Mouse (Mus musculus) limb, embryonic 15.5 days (tissue): ENCODE measurements around the gene Sp2. TPM values are rescaled to one million over a fixed set of nuclear protein-coding genes. Genes with fewer than 3 reads are reported as not detected.

Experiments
- ATAC-seq: fragments of 200-750 bp; cut with Nextera tagmentation; 2 replicates; pipeline ENCODE4 v1.8.0; 2017; ENCODE audit warnings: low read depth, moderate TSS enrichment; ENCODE audit not compliant: insufficient number of reproducible peaks, low FRiP score, low TSS enrichment
- H3K27ac ChIP-seq: fragments of 300-500 bp; sonication (generic); 2 replicates; pipeline ENCODE4 v1.5.1; 2015; ENCODE audit warnings: moderate library complexity, mild to moderate bottlenecking, inconsistent platforms
- H3K27me3 ChIP-seq: fragments of 300-500 bp; sonication (generic); 2 replicates; pipeline ENCODE4 v1.6.1; 2015; ENCODE audit warnings: inconsistent platforms
- H3K36me3 ChIP-seq: fragments of 300-500 bp; sonication (generic); 2 replicates; pipeline ENCODE4 v1.6.1; 2015; ENCODE audit warnings: inconsistent platforms
- H3K4me1 ChIP-seq: fragments of 300-500 bp; sonication (generic); 2 replicates; pipeline ENCODE4 v1.6.1; 2015; ENCODE audit warnings: inconsistent platforms
- H3K4me2 ChIP-seq: fragments of 300-500 bp; sonication (generic); 2 replicates; pipeline ENCODE4 v1.6.1; 2015; ENCODE audit warnings: mild to moderate bottlenecking, inconsistent platforms
- H3K4me3 ChIP-seq: fragments of 300-500 bp; sonication (generic); 2 replicates; pipeline ENCODE4 v1.5.1; 2015; ENCODE audit warnings: mild to moderate bottlenecking, inconsistent platforms
- H3K9ac ChIP-seq: fragments of 300-500 bp; sonication (generic); 2 replicates; pipeline ENCODE4 v1.6.1; 2015; ENCODE audit warnings: inconsistent platforms
- H3K9me3 ChIP-seq: fragments of 300-500 bp; sonication (generic); 2 replicates; pipeline ENCODE4 v1.6.1; 2016; ENCODE audit warnings: inconsistent platforms
- WGBS: fragments of 180-500 bp; shearing (Covaris S2); methylation state at CpG from one replicate; pipeline ENCODE4 v1.1.7; 2015; 5-methylcytosine and 5-hydroxymethylcytosine counted together
- polyA plus RNA-seq: library from polyadenylated mRNA; unstranded; fragments of >200 nt; fragmentation: Nextera tagmentation; extraction: Ambion mirVana; gene quantifications from 2 replicates; pipeline ENCODE4 v1.2.1, GENCODE M21; 2015

Sp2 gene
- polyA plus RNA-seq, 1 experiment from 2014 or later, result 15.1 TPM

GRCm38 (mm10) chr11:96976379-96976687 is 6.4 kb downstream of the Sp2 start:
- H3K4me2 ChIP-seq, result peak overlapping the region; percentile 65
- no peaks in the 10 kb centered on the region for H3K27me3 ChIP-seq
- no peak for ATAC-seq
- peaks cover 42% of the 10 kb centered on the region for H3K4me1 ChIP-seq
- H3K9me3 ChIP-seq, result no peaks in the 10 kb centered on the region
- H3K27ac ChIP-seq, result peak overlapping the region; percentile 94
- no peaks in the 10 kb centered on the region for H3K36me3 ChIP-seq
- 27% methylated on average over 3 of the region's 3 CpGs for WGBS
- peak overlapping the region; percentile 90 for H3K4me3 ChIP-seq
- peak overlapping the region; percentile 91 for H3K9ac ChIP-seq

- Histone ChIP-seq H3K4me3 (peak overlapping the region; percentile 90), H3K36me3 (no peaks in the 10 kb centered on the region), H3K9ac (peak overlapping the region; percentile 91; the same call in 1 of the 2 replicates), H3K27me3 (no peaks in the 10 kb centered on the region), H3K27ac (peak overlapping the region; percentile 94), H3K9me3 (no peaks in the 10 kb centered on the region), H3K4me1 (peaks cover 48% of the 10 kb centered on the region), H3K4me2 (peak overlapping the region; percentile 65)
- no peak for ATAC-seq
- 80% methylated on average over 10 of the region's 10 CpGs for WGBS
Measured at GRCm38 (mm10) chr11:96975511-96976378, 7.0 kb downstream of the Sp2 start.

GRCm38 (mm10) chr11:96974813-96975212 is 7.9 kb downstream of the Sp2 start:
- Histone ChIP-seq H3K27me3 (no peaks in the 10 kb centered on the region), H3K4me1 (peaks cover 56% of the 10 kb centered on the region)

GRCm38 (mm10) chr11:96973426-96973964 is 9.3 kb downstream of the Sp2 start:
- Histone ChIP-seq H3K9me3 (no peaks in the 10 kb centered on the region), H3K4me2 (no peak overlapping the region), H3K4me1 (peaks cover 67% of the 10 kb centered on the region), H3K4me3 (no peak overlapping the region), H3K36me3 (no peaks in the 10 kb centered on the region), H3K27ac (peak overlapping the region; percentile 47), H3K27me3 (no peaks in the 10 kb centered on the region), H3K9ac (no peak overlapping the region)
- ATAC-seq, result no peak
- WGBS, result 78% methylated on average over 5 of the region's 5 CpGs

More at GRCm38 (mm10) chr11:96974813-96975212, 7.9 kb downstream of the Sp2 start:
- Histone ChIP-seq H3K9me3 (no peaks in the 10 kb centered on the region), H3K4me2 (no peak overlapping the region), H3K27ac (no peak overlapping the region; the same call in 1 of the 2 replicates), H3K36me3 (no peaks in the 10 kb centered on the region), H3K9ac (no peak overlapping the region), H3K4me3 (no peak overlapping the region)
- no peak for ATAC-seq
- 73% methylated on average over 5 of the region's 5 CpGs for WGBS

GRCm38 (mm10) chr11:96972906-96973305 is 9.9 kb downstream of the Sp2 start:
- no peak for ATAC-seq
- Histone ChIP-seq H3K4me1 (peaks cover 65% of the 10 kb centered on the region), H3K27ac (peak overlapping the region; percentile 47)

GRCm38 (mm10) chr11:96970341-96970740 is 12.4 kb downstream of the Sp2 start:
- peaks cover 55% of the 10 kb centered on the region for H3K4me1 ChIP-seq
- 0 out of 2 replicates have a peak overlapping the region, but pooled peaks have one; percentile 2 for H3K9ac ChIP-seq
- no peak for ATAC-seq
- 56% methylated on average over 3 of the region's 3 CpGs for WGBS
- H3K9me3 ChIP-seq, result no peaks in the 10 kb centered on the region
- no peaks in the 10 kb centered on the region for H3K36me3 ChIP-seq
- H3K4me2 ChIP-seq, result no peak overlapping the region
- peak overlapping the region; percentile 77 for H3K27ac ChIP-seq
- H3K4me3 ChIP-seq, result no peak overlapping the region
- H3K27me3 ChIP-seq, result no peaks in the 10 kb centered on the region

More at GRCm38 (mm10) chr11:96972906-96973305, 9.9 kb downstream of the Sp2 start:
- no peaks in the 10 kb centered on the region for H3K36me3 ChIP-seq
- no peak overlapping the region for H3K4me2 ChIP-seq
- no peak overlapping the region for H3K9ac ChIP-seq
- 60% methylated on average over 5 of the region's 5 CpGs for WGBS
- H3K27me3 ChIP-seq, result no peaks in the 10 kb centered on the region
- no peaks in the 10 kb centered on the region for H3K9me3 ChIP-seq
- H3K4me3 ChIP-seq, result no peak overlapping the region

- no peak overlapping the region for H3K4me2 ChIP-seq
Measured at GRCm38 (mm10) chr11:96969746-96970145, 13.0 kb downstream of the Sp2 start.

GRCm38 (mm10) chr11:96969280-96969722 is 13.5 kb downstream of the Sp2 start:
- Histone ChIP-seq H3K27me3 (no peaks in the 10 kb centered on the region), H3K4me3 (no peak overlapping the region), H3K4me1 (peaks cover 52% of the 10 kb centered on the region), H3K27ac (peak overlapping the region; percentile 77), H3K4me2 (no peak overlapping the region), H3K9ac (no peak overlapping the region), H3K36me3 (peaks cover 4% of the 10 kb centered on the region; the same call in 1 of the 2 replicates), H3K9me3 (no peaks in the 10 kb centered on the region)
- WGBS, result 72% methylated on average over 5 of the region's 5 CpGs
- peak; percentile 21 for ATAC-seq

More at GRCm38 (mm10) chr11:96969746-96970145, 13.0 kb downstream of the Sp2 start:
- Histone ChIP-seq H3K27me3 (no peaks in the 10 kb centered on the region), H3K4me3 (no peak overlapping the region), H3K27ac (peak overlapping the region; percentile 77), H3K9ac (0 out of 2 replicates have a peak overlapping the region, but pooled peaks have one; percentile 2), H3K9me3 (no peaks in the 10 kb centered on the region), H3K36me3 (0 out of 2 replicates have a peak, but pooled peaks cover under 1% of the 10 kb centered on the region), H3K4me1 (peaks cover 52% of the 10 kb centered on the region)
- ATAC-seq, result peak; percentile 71
- WGBS, result 27% methylated on average over 1 of the region's 1 CpGs

- no peaks in the 10 kb centered on the region for H3K27me3 ChIP-seq
- WGBS, result 56% methylated on average over 6 of the region's 6 CpGs
- H3K4me3 ChIP-seq, result no peak overlapping the region
- peaks cover 7% of the 10 kb centered on the region; the same call in 1 of the 2 replicates for H3K36me3 ChIP-seq
- no peak for ATAC-seq
- no peak overlapping the region for H3K9ac ChIP-seq
- H3K27ac ChIP-seq, result peak overlapping the region; percentile 77
- H3K4me2 ChIP-seq, result no peak overlapping the region
- no peaks in the 10 kb centered on the region for H3K9me3 ChIP-seq
- H3K4me1 ChIP-seq, result peaks cover 43% of the 10 kb centered on the region
Measured at GRCm38 (mm10) chr11:96968476-96968875, 14.3 kb downstream of the Sp2 start.

GRCm38 (mm10) chr11:96967544-96968269 is 15.1 kb downstream of the Sp2 start:
- 80% methylated on average over 11 of the region's 11 CpGs for WGBS
- no peak overlapping the region for H3K9ac ChIP-seq
- no peak for ATAC-seq
- H3K36me3 ChIP-seq, result peaks cover 10% of the 10 kb centered on the region; the same call in 1 of the 2 replicates
- H3K9me3 ChIP-seq, result no peaks in the 10 kb centered on the region
- H3K4me3 ChIP-seq, result no peak overlapping the region
- peak overlapping the region; percentile 77 for H3K27ac ChIP-seq
- H3K27me3 ChIP-seq, result no peaks in the 10 kb centered on the region
- H3K4me1 ChIP-seq, result peaks cover 39% of the 10 kb centered on the region
- no peak overlapping the region for H3K4me2 ChIP-seq

- H3K4me1 ChIP-seq, result peaks cover 34% of the 10 kb centered on the region
- no peak for ATAC-seq
- 88% methylated on average over 13 of the region's 13 CpGs for WGBS
- peak overlapping the region; percentile 33 for H3K27ac ChIP-seq
- H3K4me3 ChIP-seq, result no peak overlapping the region
- no peaks in the 10 kb centered on the region for H3K9me3 ChIP-seq
- peaks cover 17% of the 10 kb centered on the region; the same call in 1 of the 2 replicates for H3K36me3 ChIP-seq
- H3K27me3 ChIP-seq, result no peaks in the 10 kb centered on the region
- H3K9ac ChIP-seq, result no peak overlapping the region
- H3K4me2 ChIP-seq, result no peak overlapping the region
Measured at GRCm38 (mm10) chr11:96966914-96967543, 15.7 kb downstream of the Sp2 start.
